Mouse (Mus musculus): Measurements from ENCODE around the gene Cnst.
A peak's percentile ranks its signal among the peaks of the same experiment; 100 is the strongest.

DNA sequence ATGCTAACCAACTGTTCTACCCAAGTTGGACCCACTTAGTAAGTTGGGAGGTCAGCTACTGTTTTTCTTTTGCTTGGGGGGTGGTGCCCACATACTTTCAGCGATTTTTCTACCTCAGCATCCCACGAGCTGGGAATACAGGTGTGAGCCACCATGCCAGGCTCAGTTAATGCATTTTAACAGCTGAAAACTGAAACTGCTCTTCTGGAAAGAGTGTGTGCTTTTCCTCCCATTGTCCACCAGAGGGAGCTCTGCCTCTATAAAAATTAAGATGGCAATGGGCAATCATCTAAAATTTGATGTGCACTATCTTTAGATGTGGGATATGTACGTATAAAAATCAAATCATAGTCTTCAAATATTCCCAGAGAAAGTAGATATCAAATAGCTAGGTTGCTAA is 43.6 kb upstream of the Cnst start:
- TF ChIP-seq POLR2A (IDR thresholded peaks at IDR 0.05; ENCODE audit: borderline replicate concordance, insufficient read depth, low read length) (no peak), CTCF (IDR thresholded peaks at IDR 0.05; ENCODE audit: borderline replicate concordance, insufficient read depth, low read depth, low read length) (peak; percentile 29; the same call in 1 of the 2 replicates)

All from cerebellum, adult 2 months (tissue).